In the genomic region with DNA sequence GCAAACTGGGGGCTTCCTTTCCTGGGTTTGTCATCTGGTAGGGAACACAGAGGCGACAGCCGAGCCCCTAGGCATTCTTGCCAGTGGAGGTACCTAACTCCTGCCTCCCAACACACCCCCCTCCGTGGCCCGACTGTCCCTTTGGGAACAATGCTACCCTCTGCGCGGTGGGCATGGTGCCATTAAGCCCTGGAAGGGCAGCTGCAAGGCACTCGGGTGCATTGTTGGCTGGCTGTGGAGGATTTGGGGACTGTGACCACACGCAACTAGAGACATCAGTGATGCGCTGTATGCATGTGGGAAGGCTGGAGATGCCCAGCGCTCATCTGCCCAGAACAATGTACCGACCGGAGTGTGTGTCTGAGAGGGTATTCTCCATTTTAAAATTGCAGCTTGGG, we compare ENCODE assay signal across 7 mouse cellular contexts. TPM values are rescaled to one million over a fixed set of nuclear protein-coding genes. Genes with fewer than 3 reads are reported as not detected.
A peak's percentile ranks its signal among the peaks of the same experiment; 100 is the strongest.
DNase-seq lines count a peak whose midpoint lies in the region; ATAC-seq lines count a peak whose summit lies in the region.

No protein-coding gene starts in this region.

- H3K9ac ChIP-seq in lung, embryonic 15.5 days = peak overlapping the region; percentile 43; the same call in 1 of the 2 replicates
- no peak overlapping the region; the same call in 1 of the 2 replicates for H3K9ac ChIP-seq in embryonic facial prominence, embryonic 11.5 days (replicated peaks; ENCODE audit: low read length)
- H3K9ac ChIP-seq in midbrain, embryonic 12.5 days (replicated peaks) = peak overlapping the region; percentile 78

- H3K4me3 ChIP-seq in lung, embryonic 15.5 days = peak overlapping the region; percentile 60
- peak overlapping the region; percentile 52 for H3K4me3 ChIP-seq in embryonic facial prominence, embryonic 11.5 days (ENCODE audit: low read depth, low read length)
- peak overlapping the region; percentile 83 for H3K4me3 ChIP-seq in hindbrain, embryonic 10.5 days
- peak overlapping the region; percentile 71 for H3K4me3 ChIP-seq in midbrain, embryonic 12.5 days

- no peak overlapping the region for H3K27ac ChIP-seq in lung, embryonic 15.5 days
- H3K27ac ChIP-seq in embryonic facial prominence, embryonic 11.5 days (replicated peaks; ENCODE audit: low read depth, low read length) = no peak overlapping the region
- H3K27ac ChIP-seq in hindbrain, embryonic 10.5 days = peak overlapping the region; percentile 90
- peak overlapping the region; percentile 84 for H3K27ac ChIP-seq in midbrain, embryonic 12.5 days (replicated peaks)

- no peaks in the 10 kb centered on the region for H3K36me3 ChIP-seq in lung, embryonic 15.5 days
- H3K36me3 ChIP-seq in embryonic facial prominence, embryonic 11.5 days (replicated peaks; ENCODE audit: control insufficient read depth, insufficient read depth, low read depth, low read length) = no peaks in the 10 kb centered on the region
- no peaks in the 10 kb centered on the region for H3K36me3 ChIP-seq in hindbrain, embryonic 10.5 days
- no peaks in the 10 kb centered on the region for H3K36me3 ChIP-seq in midbrain, embryonic 12.5 days

- no peak for DNase-seq in lung, postnatal 25 days (ENCODE audit: low spot score)
- DNase-seq in embryonic facial prominence, embryonic 11.5 days (ENCODE audit: low spot score) = no peak
- DNase-seq in hindbrain, embryonic 10.5 days (ENCODE audit: low spot score) = no peak
- DNase-seq in thymus, postnatal 10 days (ENCODE audit: low spot score in 2 of 2) = no peak
- DNase-seq in yolk sac, embryonic 10.5 days (ENCODE audit: low spot score) = no peak

- H3K27me3 ChIP-seq in lung, embryonic 15.5 days = peaks cover 26% of the 10 kb centered on the region
- peaks cover 16% of the 10 kb centered on the region for H3K27me3 ChIP-seq in embryonic facial prominence, embryonic 11.5 days (ENCODE audit: control insufficient read depth, insufficient read depth, low read length)
- H3K27me3 ChIP-seq in hindbrain, embryonic 10.5 days (ENCODE audit: insufficient read depth, poor library complexity, severe bottlenecking) = peaks cover 33% of the 10 kb centered on the region
- 0 out of 2 replicates have a peak, but pooled peaks cover 18% of the 10 kb centered on the region for H3K27me3 ChIP-seq in midbrain, embryonic 12.5 days

- WGBS in lung, embryonic 15.5 days = 28% methylated on average over 12 of the region's 12 CpGs
- 33% methylated on average over 12 of the region's 12 CpGs for WGBS in embryonic facial prominence, embryonic 11.5 days
- 22% methylated on average over 12 of the region's 12 CpGs for WGBS in hindbrain, embryonic 10.5 days
- WGBS in midbrain, embryonic 12.5 days = 21% methylated on average over 12 of the region's 12 CpGs

- H3K9me3 ChIP-seq in lung, embryonic 15.5 days = no peaks in the 10 kb centered on the region
- H3K9me3 ChIP-seq in embryonic facial prominence, embryonic 11.5 days (replicated peaks; ENCODE audit: control insufficient read depth, low read length) = no peaks in the 10 kb centered on the region
- H3K9me3 ChIP-seq in hindbrain, embryonic 10.5 days = no peaks in the 10 kb centered on the region
- no peaks in the 10 kb centered on the region for H3K9me3 ChIP-seq in midbrain, embryonic 12.5 days

- peaks cover 10% of the 10 kb centered on the region for H3K4me1 ChIP-seq in lung, embryonic 15.5 days
- no peaks in the 10 kb centered on the region for H3K4me1 ChIP-seq in embryonic facial prominence, embryonic 11.5 days (ENCODE audit: control insufficient read depth, insufficient read depth, low read length)
- H3K4me1 ChIP-seq in hindbrain, embryonic 10.5 days (replicated peaks) = peaks cover 62% of the 10 kb centered on the region
- peaks cover 41% of the 10 kb centered on the region for H3K4me1 ChIP-seq in midbrain, embryonic 12.5 days

- no peak for ATAC-seq in lung, embryonic 15.5 days (ENCODE audit: borderline replicate concordance, extremely low read depth, low FRiP score, low TSS enrichment)
- ATAC-seq in embryonic facial prominence, embryonic 11.5 days (replicated peaks; ENCODE audit: insufficient number of reproducible peaks, low FRiP score, low TSS enrichment, low read depth) = peak; percentile 5; the same call in 1 of the 2 replicates
- ATAC-seq in midbrain, embryonic 12.5 days (ENCODE audit: low FRiP score, low read depth) = 0 out of 2 replicates have a peak, but pooled peaks have one; percentile 20

- H3K4me2 ChIP-seq in lung, embryonic 15.5 days = peak overlapping the region; percentile 89
- peak overlapping the region; percentile 76 for H3K4me2 ChIP-seq in embryonic facial prominence, embryonic 11.5 days (ENCODE audit: low read depth, low read length)
- peak overlapping the region; percentile 77 for H3K4me2 ChIP-seq in midbrain, embryonic 12.5 days (replicated peaks)

RNA-seq across cellular contexts. Expression of gene Olfm1, which starts 0.9 kb away (rescaled TPM):
- polyA plus RNA-seq in lung, embryonic 15.5 days (2015; fragmentation: Nextera tagmentation; extraction: Ambion mirVana) = 12.9 and 13.5 TPM in 2 replicates
- polyA plus RNA-seq in embryonic facial prominence, embryonic 11.5 days (2014; fragmentation: Nextera tagmentation; extraction: Ambion mirVana) = 32.5 and 38.6 TPM in 2 replicates
- 46.9 and 113 TPM in 2 replicates for polyA plus RNA-seq in hindbrain, embryonic 10.5 days (2016; fragmentation: Nextera tagmentation; extraction: Ambion mirVana)
- 105 and 125 TPM in 2 replicates for polyA plus RNA-seq in midbrain, embryonic 12.5 days (2016; fragmentation: Nextera tagmentation; extraction: Ambion mirVana)

Comparison
In these comparisons a context has a peak if more than half of its experiments do, and no peak if none do; other contexts are left out.
1. H3K27ac ChIP-seq: peak in hindbrain, embryonic 10.5 days (single experiment) and midbrain, embryonic 12.5 days (single experiment); none in lung, embryonic 15.5 days (single experiment) and embryonic facial prominence, embryonic 11.5 days (single experiment).
2. Peak in every context shown above with its lines, with median percentiles within 50 percentile points of each other: H3K4me2 ChIP-seq and H3K4me3 ChIP-seq.